Mouse (Mus musculus) mammary gland, adult 2 months (tissue): ENCODE results near the gene Crls1. TPM values are rescaled to one million over a fixed set of nuclear protein-coding genes. Genes with fewer than 3 reads are reported as not detected.

Experiments
- polyA plus RNA-seq: library from polyadenylated mRNA; depleted of rRNA; stranded (reverse); fragments of >200 nt; gene quantifications from 2 replicates; pipeline ENCODE4 v1.2.3, GENCODE M21; 2012; ENCODE audit warnings: low replicate concordance; rRNA removed

Gene Crls1
- 56.7 and 73.9 TPM in 2 replicates for polyA plus RNA-seq

GRCm38 (mm10) chr2:132846407-132847358, at the start of gene Crls1:
Gene Crls1 (plus strand): TSS chr2:132846666.

GRCm38 (mm10) chr2:132815608-132816314, 30.7 kb upstream of the Crls1 start, which contains the start of the genes Trmt6 and Mcm8:
Gene Trmt6 (minus strand): TSS chr2:132816055.
Gene Mcm8 (plus strand): TSS chr2:132816141.

GRCm38 (mm10) chr2:132880844-132881645, 34.6 kb downstream of the Crls1 start, which contains the start of gene Lrrn4:
Gene Lrrn4 (minus strand): TSS chr2:132880891.

Other genes starting within 250 kb of the Crls1 start
- gene Shld1, start 159.7 kb upstream of the Crls1 start, polyA plus RNA-seq, result 10.4 and 23.2 TPM in 2 replicates
- gene Chgb, start 65.4 kb upstream of the Crls1 start, polyA plus RNA-seq, result not detected in 2 replicates
- 2.2 and 4.2 TPM in 2 replicates for gene Trmt6, start 30.6 kb upstream of the Crls1 start, polyA plus RNA-seq
- gene Mcm8, start 30.5 kb upstream of the Crls1 start, polyA plus RNA-seq, result 0.61 and 1.1 TPM in 2 replicates
- gene Lrrn4, start 34.2 kb downstream of the Crls1 start, polyA plus RNA-seq, result 2.8 and 2.9 TPM in 2 replicates
- 2.0 and 2.6 TPM in 2 replicates for gene Fermt1, start 99.2 kb downstream of the Crls1 start, polyA plus RNA-seq